Mouse (Mus musculus) cortical plate, adult 2 months (tissue): Measurements from ENCODE around the gene Gal3st2b.
"Not testable (repeated sequence)": the region's sequence is repeated elsewhere in the genome, so short reads cannot be mapped to it uniquely, and the experiment has no call there.

Experiments
- CTCF ChIP-seq: fragments of 200-500 bp; IDR thresholded peaks from 2 replicates; pipeline ENCODE4 v1.5.1; 2011; ENCODE audit warnings: mild to moderate bottlenecking, control low read depth, low read length; ENCODE audit not compliant: insufficient read depth; ENCODE audit errors: extremely low read depth
- POLR2A ChIP-seq: fragments of 200-500 bp; IDR thresholded peaks from 2 replicates; pipeline ENCODE4 v1.6.1; 2011; ENCODE audit warnings: mild to moderate bottlenecking, low read length, control low read depth; ENCODE audit not compliant: insufficient read depth; ENCODE audit errors: extremely low read depth

- not testable (repeated sequence) for TF ChIP-seq CTCF, POLR2A
Observed at GRCm38 (mm10) chr1:93991068-93991467, 73.0 kb downstream of the Gal3st2b start.
